Mouse (Mus musculus) inflammation-experienced regulatory T-cells, adult 6 months (primary cell): ENCODE data around the gene Ap4s1. TPM values are rescaled to one million over a fixed set of nuclear protein-coding genes. Genes with fewer than 3 reads are reported as not detected.

ENCODE experiments used
- ATAC-seq: one replicate; pipeline ENCODE4 v1.8.0; 2017
- polyA plus RNA-seq, 3 experiments: library from polyadenylated mRNA; unstranded; fragments of 100-300 nt; shearing (Covaris generic); gene quantifications; one replicate each; pipeline ENCODE4 v1.2.1; 2017

Ap4s1 gene
- polyA plus RNA-seq, 3 experiments from 2014 or later, result 14.2 to 16.3 (median 16.2) TPM

DNA sequence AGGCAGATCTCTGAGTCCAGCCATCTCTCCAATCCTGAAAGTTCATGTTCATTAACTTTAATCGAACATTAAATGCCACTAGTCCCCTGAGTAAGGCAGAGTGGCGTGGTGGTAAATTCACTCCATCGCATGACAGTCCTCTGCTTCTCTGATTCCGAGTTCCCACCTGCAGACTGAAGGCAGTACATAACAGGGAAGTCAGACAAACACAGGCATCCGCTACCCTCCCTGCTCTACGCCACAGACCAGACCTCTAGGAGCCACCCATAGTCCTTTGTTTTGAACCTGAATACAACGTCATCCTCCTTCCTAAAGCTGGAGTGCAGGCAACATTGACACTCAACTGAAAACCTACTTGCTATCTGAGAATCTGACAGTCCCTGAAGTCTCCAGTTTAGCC is 13.7 kb downstream of the Ap4s1 start:
- no peak for ATAC-seq

DNA sequence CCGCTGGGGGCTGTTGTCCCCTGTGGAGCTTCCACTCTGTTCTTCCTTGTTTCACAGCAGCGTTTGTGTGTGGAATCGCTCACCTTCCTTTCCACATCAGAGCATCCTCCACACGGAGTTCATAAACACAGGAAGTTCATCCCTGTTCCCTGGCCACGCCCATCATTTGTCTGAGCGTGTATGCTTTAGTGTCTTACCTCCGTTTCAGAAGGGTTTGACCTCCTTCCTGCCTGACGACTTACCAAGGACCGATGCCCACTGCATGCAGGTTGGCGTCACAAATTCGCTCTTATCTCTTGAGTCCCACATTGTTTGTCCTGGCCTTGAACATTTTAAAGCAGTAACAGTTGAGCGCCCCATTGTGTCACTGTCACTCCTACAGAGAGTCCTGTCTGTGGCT is 14.9 kb downstream of the Ap4s1 start:
- no peak for ATAC-seq

DNA sequence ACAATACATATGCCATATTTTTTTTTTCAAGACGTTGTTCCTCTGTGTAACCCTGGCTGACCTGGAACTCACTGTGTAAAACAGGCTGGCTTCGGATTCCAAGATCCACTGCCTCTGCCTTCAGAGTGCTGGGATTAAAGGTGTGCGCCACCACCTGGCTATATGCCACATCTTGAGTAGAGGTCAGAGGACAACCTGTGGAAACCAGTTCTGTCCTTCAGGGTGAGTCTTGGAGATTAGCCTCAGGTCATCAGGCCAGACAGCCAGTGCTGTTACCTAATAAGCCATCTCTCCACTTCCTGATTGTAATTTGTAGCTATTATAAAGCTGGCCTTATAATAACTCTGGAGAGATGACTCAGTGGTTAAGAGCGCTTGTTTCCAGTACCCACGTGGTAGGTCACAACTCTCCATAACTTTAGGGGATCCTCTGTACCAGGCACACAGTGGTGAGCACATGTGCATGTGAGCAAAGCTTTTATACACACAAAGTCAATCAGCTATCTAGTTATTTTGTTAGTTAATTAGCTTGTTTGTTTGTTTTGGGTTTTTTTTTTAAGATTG is 15.9 kb downstream of the Ap4s1 start:
- no peak for ATAC-seq

DNA sequence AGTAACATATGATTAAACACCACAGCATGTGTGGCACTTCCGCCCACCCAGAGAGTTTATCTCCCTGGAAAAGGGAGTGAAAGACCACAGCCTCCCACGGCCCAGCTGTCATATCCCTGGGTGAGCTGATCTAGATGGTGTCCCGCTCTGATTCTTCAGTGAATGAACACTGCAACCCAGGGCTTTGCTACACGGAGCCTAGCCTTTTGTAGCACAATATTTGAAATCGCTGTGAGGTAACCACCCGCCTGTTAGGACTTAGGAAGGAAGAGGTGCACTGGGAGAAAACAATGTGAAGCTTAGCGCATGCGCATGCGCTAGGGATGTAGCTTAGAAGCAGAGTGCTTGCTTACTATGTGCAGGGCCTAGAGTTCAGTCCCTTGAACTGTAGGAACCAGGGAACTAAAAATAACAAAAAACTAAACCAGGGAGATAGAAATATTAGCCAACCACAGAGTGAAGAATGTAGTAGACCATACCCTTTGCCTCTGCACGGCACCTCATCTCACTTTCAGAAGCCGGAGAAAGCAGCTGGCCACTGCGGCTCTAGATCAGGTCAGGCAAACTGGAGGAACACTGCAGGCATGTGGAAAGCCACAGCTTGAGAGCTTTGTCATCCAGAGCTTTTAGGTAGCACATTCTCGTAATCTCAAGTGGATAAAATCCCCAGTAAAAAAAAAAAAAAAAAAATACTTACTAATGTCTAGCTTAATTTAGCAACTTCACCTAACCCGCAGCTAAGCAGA is 18.3 kb downstream of the Ap4s1 start:
- no peak for ATAC-seq

DNA sequence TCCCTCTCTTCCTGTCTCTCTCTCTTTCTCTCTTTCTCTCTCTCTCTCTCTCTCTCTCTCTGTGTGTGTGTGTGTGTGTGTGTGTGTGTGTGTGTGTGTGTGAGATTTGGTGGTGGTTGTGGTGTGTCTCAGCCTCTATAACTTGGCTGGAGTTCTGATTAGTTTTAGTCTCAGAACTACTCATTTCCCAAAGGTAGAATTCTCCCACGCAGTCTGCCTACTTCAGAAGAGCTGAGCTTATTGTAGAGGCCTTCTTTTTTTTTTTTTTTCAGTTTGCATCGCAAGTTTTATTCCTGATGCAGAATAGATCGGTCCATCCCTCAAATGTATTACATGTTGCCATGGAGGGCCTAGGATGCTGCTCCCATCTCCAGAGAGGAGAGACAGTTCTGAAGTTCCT is 18.9 kb downstream of the Ap4s1 start:
- ATAC-seq, result no peak

DNA sequence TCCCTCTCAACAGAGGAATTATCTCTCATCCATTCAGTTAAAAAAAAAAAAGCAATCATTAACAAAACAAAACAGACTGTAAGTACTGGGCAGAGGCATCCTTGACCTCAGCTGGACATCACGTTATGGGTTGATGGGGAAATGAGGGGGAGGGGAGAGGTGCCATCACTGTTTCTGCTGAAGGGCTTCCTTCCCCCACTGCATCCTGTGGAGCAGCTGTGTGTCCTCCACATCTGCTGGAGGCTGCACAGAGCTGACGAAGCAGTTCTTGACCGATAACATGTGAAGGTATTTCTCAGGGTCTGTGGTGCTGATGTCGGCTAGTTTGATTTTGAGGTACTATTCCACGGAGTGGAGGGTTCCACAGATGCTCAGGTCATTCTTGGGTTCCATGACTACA is 19.3 kb downstream of the Ap4s1 start:
- no peak for ATAC-seq

DNA sequence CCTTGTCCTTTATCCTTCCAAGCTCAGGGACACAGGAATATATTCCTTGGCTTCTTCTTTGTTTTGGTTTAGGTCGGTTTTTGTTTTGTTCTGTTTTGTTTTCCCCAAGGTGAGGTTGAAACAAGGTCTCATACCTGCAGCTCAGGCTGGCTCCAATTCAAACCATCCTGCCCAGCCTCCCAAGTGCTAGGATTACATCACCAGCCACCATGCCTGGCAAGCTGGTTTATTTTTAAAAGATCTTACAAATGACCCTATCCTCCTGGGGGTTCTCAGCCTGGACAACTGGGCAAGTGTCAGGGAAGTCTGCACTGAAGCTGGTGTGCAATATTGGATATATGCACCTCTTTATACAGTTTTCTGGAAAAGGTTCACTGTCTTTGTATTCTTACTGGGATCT is 21.9 kb downstream of the Ap4s1 start:
- no peak for ATAC-seq

DNA sequence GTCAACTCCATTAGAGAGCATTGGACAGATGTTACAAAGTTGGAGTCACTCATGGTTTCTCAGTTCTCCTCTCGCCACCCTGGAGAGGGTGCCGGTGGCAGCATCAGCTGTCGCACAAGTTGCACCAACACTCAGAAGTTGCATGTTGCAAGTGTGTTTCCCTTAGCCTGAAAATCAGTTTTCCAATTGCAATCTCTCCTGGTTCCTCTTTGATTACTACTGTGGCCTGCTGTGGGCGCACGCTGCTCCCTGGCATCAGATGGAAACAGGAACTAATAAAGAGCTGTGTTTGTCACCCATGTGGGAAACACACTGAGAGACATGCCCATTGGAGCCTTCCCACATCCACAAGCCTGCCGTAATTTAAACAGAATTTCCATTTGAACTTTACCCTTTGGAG is 27.8 kb downstream of the Ap4s1 start:
- no peak for ATAC-seq

DNA sequence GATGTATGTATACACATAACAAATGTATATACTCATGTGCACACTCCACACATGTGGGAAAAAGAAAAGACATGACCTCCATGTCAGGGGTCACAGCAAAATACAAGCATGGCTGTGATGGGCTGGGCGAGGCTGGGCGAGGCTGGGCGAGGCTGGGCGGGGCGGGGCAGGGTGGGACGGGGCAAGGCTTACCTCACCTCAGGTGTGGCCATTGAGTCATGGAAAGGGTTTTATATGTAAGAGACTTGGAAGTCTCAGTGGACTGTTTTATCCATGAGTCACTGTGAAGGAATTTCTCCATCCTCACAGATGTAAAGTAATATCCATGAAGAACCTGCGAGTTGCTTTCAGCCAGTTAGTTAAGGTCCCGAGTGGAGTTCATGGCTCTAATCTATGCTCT is 31.0 kb downstream of the Ap4s1 start:
- no peak for ATAC-seq

DNA sequence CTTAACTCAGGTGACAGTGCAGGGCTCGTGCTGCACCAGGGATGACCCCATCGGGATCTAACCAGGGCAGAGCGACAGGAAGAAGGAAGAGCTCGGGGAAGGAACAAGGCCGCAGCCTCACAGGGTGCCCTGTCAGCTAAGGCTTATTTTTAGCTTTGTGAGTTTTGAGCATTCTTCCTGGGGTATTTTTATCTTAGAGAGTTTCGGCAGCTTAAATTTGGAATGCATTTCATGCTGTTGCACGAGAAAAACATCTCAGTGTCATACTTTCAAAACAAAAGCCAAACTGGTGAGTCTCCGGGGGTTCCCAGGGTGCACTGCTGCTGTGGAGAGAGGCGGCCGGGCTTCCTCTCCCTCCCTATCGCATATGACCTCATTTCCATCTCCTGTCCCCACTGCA is 38.2 kb downstream of the Ap4s1 start:
- ATAC-seq, result no peak

DNA sequence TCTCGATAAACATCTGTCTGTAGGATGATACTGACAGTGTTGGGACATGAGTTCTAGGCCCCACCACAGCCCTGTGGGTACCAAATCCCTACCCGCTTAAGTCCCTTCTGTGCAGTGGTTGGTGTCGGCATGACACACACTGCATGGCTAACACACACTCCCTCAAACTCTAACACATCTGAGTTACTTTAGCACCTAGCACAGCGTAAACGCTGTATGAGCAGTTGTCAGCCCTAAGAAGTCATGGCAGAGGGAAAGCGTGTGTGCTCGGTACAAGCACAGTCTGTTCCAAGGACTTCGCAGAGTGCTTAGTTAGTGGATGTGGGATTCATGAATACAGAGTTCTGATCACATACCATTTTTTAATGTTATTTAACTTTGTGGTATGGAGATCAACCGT is 39.0 kb downstream of the Ap4s1 start:
- no peak for ATAC-seq

DNA sequence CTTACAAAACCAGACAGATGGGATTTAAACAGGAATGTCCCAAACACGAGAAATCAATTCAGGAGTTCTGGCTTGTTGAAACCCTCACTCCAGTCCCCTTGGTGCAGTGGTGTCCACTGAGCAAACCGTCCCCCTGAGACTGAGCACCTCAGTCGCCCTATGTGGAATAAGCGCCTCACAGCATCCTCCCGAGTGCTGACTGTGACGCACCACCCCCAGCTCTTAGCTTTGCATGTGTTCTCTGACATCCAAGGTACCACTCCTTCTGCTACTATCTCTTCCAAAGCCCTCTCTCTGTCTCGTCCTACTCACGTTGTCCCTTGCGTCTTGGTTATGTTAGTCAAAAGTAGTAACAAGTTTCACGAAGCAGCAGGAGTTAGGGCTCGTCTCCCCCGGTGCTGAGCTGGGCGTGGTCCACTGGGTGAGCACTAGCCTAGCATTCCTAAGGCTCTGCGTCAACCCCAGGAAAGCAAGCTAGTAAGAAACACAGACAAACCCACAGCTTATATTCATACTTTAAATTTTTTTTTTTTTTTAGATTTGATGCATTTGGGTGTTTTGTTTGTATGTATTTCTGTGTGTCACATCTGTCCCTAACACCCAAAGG is 43.9 kb downstream of the Ap4s1 start:
- no peak for ATAC-seq

DNA sequence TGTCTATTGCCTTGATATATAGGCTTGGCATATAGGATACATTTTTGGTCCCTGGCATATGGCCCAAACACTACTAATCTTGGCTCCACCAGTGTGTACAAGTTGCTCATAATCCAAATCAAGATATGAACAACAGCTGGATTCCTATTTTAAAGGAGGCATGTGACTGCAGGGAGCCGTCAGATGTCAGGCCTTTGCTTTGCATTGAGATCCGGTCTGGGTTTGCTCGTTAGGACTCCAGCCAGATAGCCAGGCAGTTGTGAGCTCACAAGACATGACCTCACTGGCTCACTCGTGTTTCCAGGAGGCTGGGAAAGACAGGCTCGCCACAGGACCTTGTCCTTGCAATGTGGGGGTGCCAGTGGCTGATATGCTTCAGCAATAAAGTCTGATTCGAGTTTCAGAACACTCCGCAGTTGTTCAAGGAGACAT is 45.0 kb downstream of the Ap4s1 start:
- ATAC-seq, result no peak

DNA sequence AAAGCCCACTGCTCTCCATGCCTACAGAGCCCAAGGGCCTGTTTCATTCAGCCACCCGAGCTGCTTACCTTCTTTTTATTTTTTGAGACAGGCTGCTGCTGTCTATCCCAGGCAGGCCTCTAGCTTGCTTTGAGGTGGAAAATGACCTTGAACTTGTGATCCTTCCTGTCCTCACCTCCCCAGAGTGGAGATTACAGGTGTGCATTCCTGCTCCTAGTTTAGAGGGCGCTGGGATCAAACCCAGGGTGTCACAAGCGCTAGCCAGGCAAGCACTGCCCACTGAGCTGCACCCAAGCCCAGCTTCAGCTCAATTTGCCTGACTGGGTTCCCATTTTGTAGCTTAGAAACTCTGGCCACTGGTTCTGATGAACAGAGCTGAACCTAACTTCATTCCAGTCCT is 45.5 kb downstream of the Ap4s1 start:
- ATAC-seq, result no peak

DNA sequence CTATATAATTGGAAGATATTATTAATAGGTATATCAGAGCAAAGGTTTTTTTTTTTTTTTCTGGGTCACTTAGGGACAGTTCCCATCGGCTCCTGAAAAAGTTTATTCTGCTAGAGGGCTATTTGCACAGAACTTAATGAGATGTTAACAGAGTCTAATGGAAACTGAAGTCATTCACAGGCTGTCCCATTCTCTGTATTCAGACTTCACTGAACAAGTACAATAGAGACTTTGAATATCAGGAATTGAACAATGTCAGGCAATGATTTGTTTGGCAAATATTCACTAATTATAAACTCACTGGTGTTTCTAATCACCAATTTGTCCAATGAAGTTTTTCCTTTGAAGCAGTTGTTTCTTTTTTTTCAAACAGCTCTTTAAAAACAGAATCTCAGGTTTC is 46.0 kb downstream of the Ap4s1 start:
- ATAC-seq, result no peak

DNA sequence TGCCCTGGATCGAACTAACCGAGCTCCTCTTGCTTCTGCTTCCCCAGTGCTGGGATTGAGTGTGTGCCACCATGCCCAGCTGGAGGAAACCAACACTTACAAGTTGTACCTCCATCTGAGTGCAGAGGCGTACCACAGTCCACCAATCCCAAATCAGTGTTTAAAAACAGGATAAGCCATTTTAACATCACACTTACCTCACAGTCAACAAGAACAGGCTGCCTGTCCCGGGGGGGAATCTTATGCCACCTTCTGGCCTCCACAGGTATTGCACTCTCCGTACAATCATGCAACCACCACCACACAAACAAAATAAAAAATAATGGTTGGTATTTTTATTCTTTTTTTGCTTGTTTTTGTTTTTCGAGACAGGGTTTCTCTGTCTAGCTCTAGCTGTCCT is 50.9 kb downstream of the Ap4s1 start:
- peak; percentile 49 for ATAC-seq

DNA sequence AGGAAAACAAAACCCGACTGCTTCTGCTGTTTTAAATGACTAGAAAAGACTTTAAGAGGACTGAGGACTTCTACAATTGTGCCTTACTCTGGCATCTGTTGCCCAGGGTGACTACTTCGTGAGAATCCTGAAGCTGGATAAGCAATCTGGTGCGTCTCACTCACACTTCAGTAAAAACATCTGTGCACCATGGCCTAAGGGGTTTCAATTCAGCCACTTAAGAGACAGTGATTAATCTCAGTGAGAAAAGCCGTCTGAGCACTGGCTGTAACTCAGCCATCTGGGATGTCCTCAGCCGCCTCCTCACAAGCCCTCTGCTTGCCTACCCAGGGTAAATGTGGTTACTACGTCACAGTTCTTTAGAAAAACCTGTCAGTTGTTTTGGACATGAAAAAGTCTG is 54.1 kb downstream of the Ap4s1 start:
- ATAC-seq, result no peak

DNA sequence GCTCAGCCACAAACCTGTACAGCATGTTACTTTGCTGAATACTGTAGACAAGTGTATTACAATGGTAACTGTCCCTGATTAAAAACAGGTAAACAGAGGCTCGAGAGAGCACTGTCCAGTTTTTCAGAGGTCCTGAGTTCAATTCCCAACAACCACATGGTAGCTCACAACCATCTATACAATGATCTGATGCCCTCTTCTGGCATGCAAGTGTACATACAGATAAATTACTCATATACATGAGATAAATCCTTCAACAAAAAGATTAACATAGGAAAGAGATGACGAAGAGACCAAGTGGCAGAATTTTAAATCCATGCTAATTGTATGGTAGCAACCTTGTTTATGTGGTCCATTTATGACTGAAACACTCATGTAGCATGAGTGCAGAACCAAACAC is 56.5 kb downstream of the Ap4s1 start:
- no peak for ATAC-seq

DNA sequence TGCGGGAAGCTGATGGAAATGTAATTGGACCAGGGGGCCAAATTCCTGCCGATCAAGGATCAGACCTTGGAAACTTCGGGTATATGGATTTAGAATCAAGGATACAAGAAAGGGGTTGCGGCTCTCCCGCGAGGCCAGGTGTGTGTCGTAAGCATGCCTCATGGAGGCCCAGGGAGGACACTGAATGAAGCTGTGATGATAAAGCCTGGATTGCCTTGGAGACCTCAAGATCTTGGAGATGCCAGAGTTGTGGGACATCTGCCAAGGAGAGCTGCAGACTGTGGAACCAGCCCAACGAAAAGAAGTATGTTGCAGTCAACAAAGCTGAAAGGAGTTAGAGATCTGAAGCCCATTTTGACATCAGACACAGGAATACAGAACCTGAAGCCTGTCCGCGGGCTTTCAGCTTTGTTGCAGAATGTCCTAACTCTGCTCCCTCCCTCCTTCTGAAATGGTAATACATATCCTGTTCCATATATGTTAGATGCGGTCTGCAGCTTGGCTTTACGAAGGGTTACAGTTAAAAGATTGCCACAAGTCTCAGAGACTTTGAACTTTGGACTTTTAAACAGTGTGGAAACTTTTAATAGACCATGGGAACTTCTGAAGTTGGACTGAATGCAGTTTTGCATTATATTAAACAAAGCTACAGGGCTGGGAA is 65.2 kb downstream of the Ap4s1 start:
- ATAC-seq, result no peak

DNA sequence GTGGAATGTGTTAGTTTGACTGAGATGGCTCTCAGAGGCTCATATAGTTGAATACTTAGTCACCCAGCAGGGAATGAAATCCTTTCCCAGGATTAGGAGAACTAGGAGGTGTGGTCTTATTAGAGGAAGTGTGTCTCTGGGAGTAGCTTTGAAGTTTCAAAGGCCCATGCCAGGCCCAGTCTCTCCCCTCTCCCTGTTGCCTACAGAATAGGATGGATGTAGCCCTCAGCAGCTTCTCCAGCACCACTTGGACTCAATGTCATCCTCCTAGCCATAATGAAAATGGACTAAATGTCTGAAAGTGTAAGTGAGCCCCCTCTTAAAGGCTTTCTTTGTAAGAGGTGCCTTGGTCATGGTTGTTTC is 65.7 kb downstream of the Ap4s1 start:
- no peak for ATAC-seq

DNA sequence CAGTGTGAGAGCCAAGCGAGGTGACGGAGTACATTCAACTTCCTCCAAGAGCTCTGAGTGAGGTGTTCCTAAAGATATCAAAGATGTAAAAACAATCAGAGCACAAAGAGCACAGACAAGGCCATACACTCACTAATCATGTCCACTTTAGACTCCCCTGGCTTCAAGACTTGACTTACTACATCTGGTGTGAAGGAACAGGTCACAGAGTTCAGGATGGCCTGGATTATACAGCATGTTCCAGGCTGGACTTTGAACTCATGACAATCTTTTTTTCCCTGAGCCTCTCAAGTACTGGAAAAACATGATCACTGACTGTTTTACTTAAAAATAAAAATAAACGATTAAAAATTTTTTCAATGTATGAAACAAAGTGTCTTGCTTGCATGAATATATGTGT is 68.5 kb downstream of the Ap4s1 start:
- no peak for ATAC-seq

DNA sequence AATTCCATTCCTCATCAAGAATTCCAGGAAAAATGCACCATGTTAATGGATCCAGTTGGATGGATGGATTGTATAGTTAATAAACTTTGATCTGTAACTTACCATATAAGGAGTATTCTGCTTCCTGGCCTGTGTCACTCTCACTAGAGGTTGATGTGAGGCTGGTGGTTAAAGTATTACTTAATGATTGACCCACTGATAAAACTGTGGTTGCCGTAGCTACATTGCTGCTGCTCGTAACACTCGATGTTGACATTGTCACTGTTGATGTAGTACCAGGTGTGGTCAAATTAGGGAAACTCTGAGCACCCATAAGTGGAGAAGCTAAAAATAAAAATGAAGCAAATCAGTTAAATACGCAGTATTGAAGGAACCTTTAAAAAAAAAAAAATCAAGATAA is 76.6 kb downstream of the Ap4s1 start:
- ATAC-seq, result no peak

DNA sequence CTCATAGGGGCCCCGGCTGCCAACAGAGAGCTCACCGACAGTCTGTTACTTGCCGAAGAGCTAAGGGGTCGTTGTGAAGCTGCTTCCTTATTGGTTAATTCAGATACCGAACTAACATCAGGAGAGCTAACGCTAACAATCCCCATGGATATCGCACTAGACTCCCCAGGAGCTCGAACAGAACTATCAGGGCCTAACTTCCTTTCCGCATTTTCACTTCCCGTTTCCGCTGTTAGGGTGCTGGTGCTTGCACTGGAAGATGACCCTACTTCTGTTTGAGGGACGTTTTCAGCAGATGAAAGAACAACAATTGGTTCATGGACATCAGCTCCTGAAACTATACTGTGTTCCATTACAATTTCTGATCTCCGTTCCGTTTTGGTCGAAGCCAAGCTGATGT is 77.9 kb downstream of the Ap4s1 start:
- no peak for ATAC-seq

DNA sequence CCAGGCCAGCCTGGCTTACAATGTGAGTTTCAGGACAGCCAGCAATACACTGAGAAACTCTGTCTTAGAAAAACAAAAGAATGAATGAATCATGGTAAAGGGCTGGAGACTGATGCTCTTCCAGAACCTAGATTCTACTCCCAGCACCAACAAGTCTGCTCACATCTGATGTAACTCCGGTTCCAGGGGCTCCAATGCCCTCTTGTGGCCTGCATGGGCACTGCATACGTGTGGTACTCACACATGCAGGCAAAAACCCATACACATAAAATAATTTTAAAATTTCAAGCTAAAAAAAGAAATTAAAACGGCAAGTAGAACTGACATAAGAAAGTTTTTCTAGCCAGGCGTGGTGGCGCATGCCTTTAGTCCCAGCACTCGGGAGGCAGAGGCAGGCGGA is 94.0 kb downstream of the Ap4s1 start:
- ATAC-seq, result peak; percentile 65
